Mouse (Mus musculus): ENCODE results near the gene Klhl5. TPM values are rescaled to one million over a fixed set of nuclear protein-coding genes. Genes with fewer than 3 reads are reported as not detected.

Klhl5 gene
- total RNA-seq, 1 experiment: 5.0 TPM

GRCm38 (mm10) chr5:65063266-65063665 is 44.1 kb upstream of the Klhl5 start:
- H3K9me3 ChIP-seq (ENCODE audit: control insufficient read depth, insufficient read depth, low read depth, low read length): no peaks in the 10 kb centered on the region
- DNase-seq (ENCODE audit: low read depth, low spot score): no peak
- no peak overlapping the region for H3K9ac ChIP-seq (ENCODE audit: insufficient read depth, low read depth, low read length, poor library complexity, severe bottlenecking)
- H3K4me3 ChIP-seq (ENCODE audit: insufficient read depth in 1 of 2, low read depth in 1 of 2, low read length in 2 of 2, poor library complexity in 1 of 2, severe bottlenecking in 1 of 2): no peak overlapping the region
- H3K27ac ChIP-seq (ENCODE audit: insufficient read depth, low read depth, low read length, poor library complexity, severe bottlenecking): no peak overlapping the region
- in situ Hi-C loops (cut with MboI; ENCODE audit: low sequenced_read_pairs in 2 of 2, unreplicated experiment in 2 of 2): no loop called here
- TF ChIP-seq ZC3H11A (IDR thresholded peaks at IDR 0.05; ENCODE audit: borderline replicate concordance, low read depth, low read length): no peak; the same call in 1 of the 2 replicates
- H3K4me1 ChIP-seq (ENCODE audit: control insufficient read depth in 2 of 2, insufficient read depth in 2 of 2, low read length in 2 of 2, poor library complexity in 1 of 2): peaks cover 9% of the 10 kb centered on the region in 2 experiments
- no peaks in the 10 kb centered on the region for H3K36me3 ChIP-seq (ENCODE audit: control insufficient read depth, insufficient read depth, low read length, poor library complexity, severe bottlenecking)

- Histone ChIP-seq H3K9me3 (ENCODE audit: control insufficient read depth, insufficient read depth, low read depth, low read length) (no peaks in the 10 kb centered on the region), H3K36me3 (ENCODE audit: control insufficient read depth, insufficient read depth, low read length, poor library complexity, severe bottlenecking) (no peaks in the 10 kb centered on the region), H3K9ac (ENCODE audit: insufficient read depth, low read depth, low read length, poor library complexity, severe bottlenecking) (no peak overlapping the region), H3K4me3 (ENCODE audit: insufficient read depth in 1 of 2, low read depth in 1 of 2, low read length in 2 of 2, poor library complexity in 1 of 2, severe bottlenecking in 1 of 2) (no peak overlapping the region), H3K4me1 (ENCODE audit: control insufficient read depth in 2 of 2, insufficient read depth in 2 of 2, low read length in 2 of 2, poor library complexity in 1 of 2) (peaks cover 0 to 2% of the 10 kb centered on the region in 2 experiments; a peak in 2 of 4 replicates), H3K27ac (ENCODE audit: insufficient read depth, low read depth, low read length, poor library complexity, severe bottlenecking) (no peak overlapping the region)
- no peak for DNase-seq (ENCODE audit: low read depth, low spot score)
- TF ChIP-seq ZC3H11A (IDR thresholded peaks at IDR 0.05; ENCODE audit: borderline replicate concordance, low read depth, low read length) (no peak), HCFC1 (IDR thresholded peaks at IDR 0.05; ENCODE audit: borderline replicate concordance, insufficient read depth, low read length) (no peak), ZNF384 (IDR thresholded peaks at IDR 0.05; ENCODE audit: low read depth, low read length) (no peak), CHD2 (IDR thresholded peaks at IDR 0.05; ENCODE audit: low read depth, low read length) (no peak), MAFK (IDR thresholded peaks at IDR 0.05; ENCODE audit: insufficient read depth, low read depth, low read length) (no peak)
- in situ Hi-C loops (cut with MboI; ENCODE audit: low sequenced_read_pairs in 2 of 2, unreplicated experiment in 2 of 2): no loop called here
These were observed 39.2 kb upstream of the Klhl5 start for GRCm38 (mm10) chr5:65068166-65068565.

GRCm38 (mm10) chr5:65069872-65070271 is 37.5 kb upstream of the Klhl5 start:
- no peak overlapping the region for H3K27ac ChIP-seq (ENCODE audit: insufficient read depth, low read depth, low read length, poor library complexity, severe bottlenecking)
- in situ Hi-C loops (cut with MboI; ENCODE audit: low sequenced_read_pairs in 2 of 2, unreplicated experiment in 2 of 2): no loop called here
- H3K36me3 ChIP-seq (ENCODE audit: control insufficient read depth, insufficient read depth, low read length, poor library complexity, severe bottlenecking): no peaks in the 10 kb centered on the region
- H3K9me3 ChIP-seq (ENCODE audit: control insufficient read depth, insufficient read depth, low read depth, low read length): no peaks in the 10 kb centered on the region
- no peak for DNase-seq (ENCODE audit: low read depth, low spot score)
- peak overlapping the region in 1 of 2 experiments; percentile 58; a peak in 2 of 4 replicates for H3K4me3 ChIP-seq (ENCODE audit: insufficient read depth in 1 of 2, low read depth in 1 of 2, low read length in 2 of 2, poor library complexity in 1 of 2, severe bottlenecking in 1 of 2)
- peaks cover 0 to 2% of the 10 kb centered on the region in 2 experiments; a peak in 1 of 4 replicates for H3K4me1 ChIP-seq (ENCODE audit: control insufficient read depth in 2 of 2, insufficient read depth in 2 of 2, low read length in 2 of 2, poor library complexity in 1 of 2)
- TF ChIP-seq CHD2 (IDR thresholded peaks at IDR 0.05; ENCODE audit: low read depth, low read length) (no peak), ZNF384 (IDR thresholded peaks at IDR 0.05; ENCODE audit: low read depth, low read length) (no peak)
- H3K9ac ChIP-seq (ENCODE audit: insufficient read depth, low read depth, low read length, poor library complexity, severe bottlenecking): peak overlapping the region; percentile 17

GRCm38 (mm10) chr5:65071689-65072118 is 35.6 kb upstream of the Klhl5 start:
- Histone ChIP-seq H3K4me1 (ENCODE audit: control insufficient read depth in 2 of 2, insufficient read depth in 2 of 2, low read length in 2 of 2, poor library complexity in 1 of 2) (peaks cover 0 to 2% of the 10 kb centered on the region in 2 experiments; a peak in 1 of 4 replicates), H3K4me3 (ENCODE audit: insufficient read depth in 1 of 2, low read depth in 1 of 2, low read length in 2 of 2, poor library complexity in 1 of 2, severe bottlenecking in 1 of 2) (no peak overlapping the region), H3K27ac (ENCODE audit: insufficient read depth, low read depth, low read length, poor library complexity, severe bottlenecking) (no peak overlapping the region), H3K9ac (ENCODE audit: insufficient read depth, low read depth, low read length, poor library complexity, severe bottlenecking) (no peak overlapping the region), H3K36me3 (ENCODE audit: control insufficient read depth, insufficient read depth, low read length, poor library complexity, severe bottlenecking) (no peaks in the 10 kb centered on the region), H3K9me3 (ENCODE audit: control insufficient read depth, insufficient read depth, low read depth, low read length) (no peaks in the 10 kb centered on the region)
- no peak for DNase-seq (ENCODE audit: low read depth, low spot score)
- in situ Hi-C loops (cut with MboI; ENCODE audit: low sequenced_read_pairs in 2 of 2, unreplicated experiment in 2 of 2): no loop called here
- TF ChIP-seq ZC3H11A (IDR thresholded peaks at IDR 0.05; ENCODE audit: borderline replicate concordance, low read depth, low read length) (no peak), MAFK (IDR thresholded peaks at IDR 0.05; ENCODE audit: insufficient read depth, low read depth, low read length) (no peak), ZNF384 (IDR thresholded peaks at IDR 0.05; ENCODE audit: low read depth, low read length) (no peak), CHD2 (IDR thresholded peaks at IDR 0.05; ENCODE audit: low read depth, low read length) (no peak), HCFC1 (IDR thresholded peaks at IDR 0.05; ENCODE audit: borderline replicate concordance, insufficient read depth, low read length) (no peak)

- Histone ChIP-seq H3K4me3 (ENCODE audit: insufficient read depth in 1 of 2, low read depth in 1 of 2, low read length in 2 of 2, poor library complexity in 1 of 2, severe bottlenecking in 1 of 2) (no peak overlapping the region), H3K27ac (ENCODE audit: insufficient read depth, low read depth, low read length, poor library complexity, severe bottlenecking) (no peak overlapping the region), H3K36me3 (ENCODE audit: control insufficient read depth, insufficient read depth, low read length, poor library complexity, severe bottlenecking) (no peaks in the 10 kb centered on the region), H3K4me1 (ENCODE audit: control insufficient read depth in 2 of 2, insufficient read depth in 2 of 2, low read length in 2 of 2, poor library complexity in 1 of 2) (peaks cover 0 to 4% of the 10 kb centered on the region in 2 experiments; a peak in 1 of 4 replicates), H3K9me3 (ENCODE audit: control insufficient read depth, insufficient read depth, low read depth, low read length) (no peaks in the 10 kb centered on the region), H3K9ac (ENCODE audit: insufficient read depth, low read depth, low read length, poor library complexity, severe bottlenecking) (no peak overlapping the region)
- TF ChIP-seq ZC3H11A (IDR thresholded peaks at IDR 0.05; ENCODE audit: borderline replicate concordance, low read depth, low read length) (no peak), HCFC1 (IDR thresholded peaks at IDR 0.05; ENCODE audit: borderline replicate concordance, insufficient read depth, low read length) (no peak), CHD2 (IDR thresholded peaks at IDR 0.05; ENCODE audit: low read depth, low read length) (no peak), MAFK (IDR thresholded peaks at IDR 0.05; ENCODE audit: insufficient read depth, low read depth, low read length) (no peak), ZNF384 (IDR thresholded peaks at IDR 0.05; ENCODE audit: low read depth, low read length) (no peak)
- in situ Hi-C loops (cut with MboI; ENCODE audit: low sequenced_read_pairs in 2 of 2, unreplicated experiment in 2 of 2): no loop called here
- no peak for DNase-seq (ENCODE audit: low read depth, low spot score)
These were observed 34.1 kb upstream of the Klhl5 start for GRCm38 (mm10) chr5:65073247-65073646.

All from ES-E14 (cell line).